Comparison of ENCODE assay signal across 16 mouse cellular contexts in the genomic region with DNA sequence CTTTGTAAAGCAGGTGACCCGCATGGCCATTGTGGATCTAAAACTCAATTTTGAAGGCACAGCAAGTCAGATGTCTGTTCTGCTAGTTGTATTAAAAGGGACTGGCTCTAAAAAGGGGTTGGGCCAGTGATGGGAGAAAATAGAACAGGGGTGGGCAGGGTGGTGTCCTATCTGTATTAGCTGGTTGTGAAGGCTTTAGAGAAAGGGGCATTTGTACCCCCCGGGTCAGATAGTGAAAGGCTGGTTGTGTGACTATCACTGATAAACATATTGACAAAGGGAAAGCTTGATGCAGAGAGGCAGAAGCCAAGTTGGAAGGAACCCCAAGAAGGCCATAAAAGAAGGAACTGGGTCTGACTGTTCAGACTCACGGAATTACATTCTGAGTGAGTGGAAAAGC. TPM values are rescaled to one million over a fixed set of nuclear protein-coding genes. Genes with fewer than 3 reads are reported as not detected.
DNase-seq lines count a peak whose midpoint lies in the region; ATAC-seq lines count a peak whose summit lies in the region.
"Had no signal": no experiment of that assay in that cellular context is flagged by ENCODE, and none has a peak within 500 bp of the region (broad histone marks: within the 10 kb centered on the region; RNA-seq: fewer than 3 reads in every experiment).

No protein-coding gene starts in this region.

- H3K27me3 ChIP-seq in heart, embryonic 12.5 days (replicated peaks): no peaks in the 10 kb centered on the region
- H3K27me3 ChIP-seq in neural tube, embryonic 12.5 days (replicated peaks): no peaks in the 10 kb centered on the region
- H3K27me3 ChIP-seq in liver, embryonic 15.5 days: no peaks in the 10 kb centered on the region
- H3K27me3 ChIP-seq in forebrain, embryonic 16.5 days (replicated peaks; ENCODE audit: control insufficient read depth, insufficient read depth, low read length): no peaks in the 10 kb centered on the region

- H3K9ac ChIP-seq in heart, embryonic 12.5 days: no peak overlapping the region
- H3K9ac ChIP-seq in neural tube, embryonic 12.5 days: no peak overlapping the region
- peak overlapping the region; percentile 45; the same call in 1 of the 2 replicates for H3K9ac ChIP-seq in liver, embryonic 15.5 days
- no peak overlapping the region for H3K9ac ChIP-seq in forebrain, embryonic 16.5 days (replicated peaks; ENCODE audit: low read depth, low read length)

- ATAC-seq in heart, embryonic 12.5 days (ENCODE audit: insufficient number of reproducible peaks, low FRiP score): no peak
- no peak for ATAC-seq in neural tube, embryonic 12.5 days (ENCODE audit: low FRiP score, low read depth)
- ATAC-seq in liver, embryonic 15.5 days (ENCODE audit: insufficient read depth): peak; percentile 67
- ATAC-seq in forebrain, embryonic 16.5 days: no peak

- H3K4me1 ChIP-seq in heart, embryonic 12.5 days (replicated peaks): peaks cover 56% of the 10 kb centered on the region
- peaks cover 48% of the 10 kb centered on the region for H3K4me1 ChIP-seq in neural tube, embryonic 12.5 days
- H3K4me1 ChIP-seq in liver, embryonic 15.5 days (replicated peaks): peaks cover 88% of the 10 kb centered on the region
- peaks cover 41% of the 10 kb centered on the region for H3K4me1 ChIP-seq in forebrain, embryonic 16.5 days (replicated peaks; ENCODE audit: control insufficient read depth, insufficient read depth, low read length)

- H3K36me3 ChIP-seq in heart, embryonic 12.5 days: peaks cover 12% of the 10 kb centered on the region; the same call in 1 of the 2 replicates
- H3K36me3 ChIP-seq in neural tube, embryonic 12.5 days: no peaks in the 10 kb centered on the region
- H3K36me3 ChIP-seq in liver, embryonic 15.5 days (replicated peaks): no peaks in the 10 kb centered on the region
- no peaks in the 10 kb centered on the region for H3K36me3 ChIP-seq in forebrain, embryonic 16.5 days (ENCODE audit: control insufficient read depth, insufficient read depth)

- WGBS in heart, embryonic 12.5 days: 70% methylated on average over 3 of the region's 3 CpGs
- WGBS in neural tube, embryonic 12.5 days: 94% methylated on average over 3 of the region's 3 CpGs
- 31% methylated on average over 3 of the region's 3 CpGs for WGBS in liver, embryonic 15.5 days (ENCODE audit: insufficient replicate concordance)
- 86% methylated on average over 3 of the region's 3 CpGs for WGBS in forebrain, embryonic 16.5 days

- no peak overlapping the region for H3K4me3 ChIP-seq in heart, embryonic 12.5 days
- H3K4me3 ChIP-seq in neural tube, embryonic 12.5 days: no peak overlapping the region
- H3K4me3 ChIP-seq in liver, embryonic 15.5 days (replicated peaks): peak overlapping the region; percentile 30
- no peak overlapping the region for H3K4me3 ChIP-seq in forebrain, embryonic 16.5 days (replicated peaks; ENCODE audit: low read length)
- H3K4me3 ChIP-seq: forebrain, embryonic 10.5 days had no signal

- peak overlapping the region; percentile 32 for H3K4me2 ChIP-seq in heart, embryonic 12.5 days
- H3K4me2 ChIP-seq in neural tube, embryonic 12.5 days (replicated peaks): 0 out of 2 replicates have a peak overlapping the region, but pooled peaks have one; percentile 5
- H3K4me2 ChIP-seq in liver, embryonic 15.5 days: peak overlapping the region; percentile 99
- no peak overlapping the region for H3K4me2 ChIP-seq in forebrain, embryonic 16.5 days (ENCODE audit: low read length)

- H3K27ac ChIP-seq in heart, embryonic 12.5 days (ENCODE audit: poor library complexity, severe bottlenecking): no peak overlapping the region
- H3K27ac ChIP-seq in neural tube, embryonic 12.5 days: no peak overlapping the region
- peak overlapping the region; percentile 80 for H3K27ac ChIP-seq in liver, embryonic 15.5 days (replicated peaks)
- H3K27ac ChIP-seq in forebrain, embryonic 16.5 days (ENCODE audit: low read length): no peak overlapping the region
- H3K27ac ChIP-seq: forebrain, embryonic 10.5 days; kidney, postnatal 0 days had no signal

- DNase-seq in heart, adult 8-10 months (ENCODE audit: low spot score): no peak
- no peak for DNase-seq in neural tube, embryonic 10.5 days (ENCODE audit: extremely low spot score, low spot score)
- no peak for DNase-seq in cerebellum, adult 11 months
- no peak for DNase-seq in cerebellum, adult 9-11 months
- DNase-seq: cerebellum, adult 9-10 months; embryo, embryonic 11 days; heart, postnatal 36 days; kidney, adult 11 months; lung, postnatal 10 days; thymus, postnatal 14 days had no signal

- H3K9me3 ChIP-seq in heart, embryonic 12.5 days (replicated peaks): no peaks in the 10 kb centered on the region
- no peaks in the 10 kb centered on the region for H3K9me3 ChIP-seq in neural tube, embryonic 12.5 days
- no peaks in the 10 kb centered on the region for H3K9me3 ChIP-seq in liver, embryonic 15.5 days (replicated peaks)
- H3K9me3 ChIP-seq in forebrain, embryonic 16.5 days (ENCODE audit: control insufficient read depth, low read length): no peaks in the 10 kb centered on the region
- H3K9me3 ChIP-seq: forebrain, embryonic 10.5 days had no signal

RNA-seq across cellular contexts. Expression of a gene that starts 4.2 kb away (rescaled TPM):
- 13.3 and 15.5 TPM in 2 replicates for polyA plus RNA-seq in heart, embryonic 12.5 days (2016; fragmentation: Nextera tagmentation; extraction: Ambion mirVana)
- total RNA-seq in heart, adult 8-10 months (2022): 10 to 100 TPM; 11.3 to 14.5 (median 11.5) TPM
- polyA plus RNA-seq in neural tube, embryonic 12.5 days (2016; fragmentation: Nextera tagmentation; extraction: Ambion mirVana): 13.4 and 15.3 TPM in 2 replicates
- polyA plus RNA-seq in liver, embryonic 15.5 days (2015; fragmentation: Nextera tagmentation; extraction: Ambion mirVana): 6.2 and 6.3 TPM in 2 replicates
- 11.4 and 12.6 TPM in 2 replicates for polyA plus RNA-seq in forebrain, embryonic 16.5 days (2015; fragmentation: Nextera tagmentation; extraction: Ambion mirVana)

RNA-seq across cellular contexts. Expression of a gene that starts 34.1 kb away (rescaled TPM):
- 70.2 and 70.7 TPM in 2 replicates for polyA plus RNA-seq in heart, embryonic 12.5 days (2016; fragmentation: Nextera tagmentation; extraction: Ambion mirVana)
- total RNA-seq in heart, adult 8-10 months (2022): 10 to 100 TPM; 37.5 to 50.8 (median 38.9) TPM
- 81.0 and 84.4 TPM in 2 replicates for polyA plus RNA-seq in neural tube, embryonic 12.5 days (2016; fragmentation: Nextera tagmentation; extraction: Ambion mirVana)
- polyA plus RNA-seq in liver, embryonic 15.5 days (2015; fragmentation: Nextera tagmentation; extraction: Ambion mirVana): 63.2 and 65.4 TPM in 2 replicates
- 80.3 and 85.4 TPM in 2 replicates for polyA plus RNA-seq in forebrain, embryonic 16.5 days (2015; fragmentation: Nextera tagmentation; extraction: Ambion mirVana)

RNA-seq across cellular contexts. Expression of a gene that starts 54.8 kb away (rescaled TPM):
- polyA plus RNA-seq in heart, embryonic 12.5 days (2016; fragmentation: Nextera tagmentation; extraction: Ambion mirVana): 113 and 114 TPM in 2 replicates
- total RNA-seq in heart, adult 8-10 months (2022): 10 to 100 TPM; 18.3 to 24.1 (median 20.7) TPM
- polyA plus RNA-seq in neural tube, embryonic 12.5 days (2016; fragmentation: Nextera tagmentation; extraction: Ambion mirVana): 177 and 183 TPM in 2 replicates
- polyA plus RNA-seq in liver, embryonic 15.5 days (2015; fragmentation: Nextera tagmentation; extraction: Ambion mirVana): 75.1 and 77.3 TPM in 2 replicates
- polyA plus RNA-seq in forebrain, embryonic 16.5 days (2015; fragmentation: Nextera tagmentation; extraction: Ambion mirVana): 147 and 154 TPM in 2 replicates
